Mouse (Mus musculus): ENCODE measurements around the gene Zfp697. TPM values are rescaled to one million over a fixed set of nuclear protein-coding genes. Genes with fewer than 3 reads are reported as not detected.

Zfp697 gene
- total RNA-seq, 2 experiments from 2014 or later: 32.1 to 38.1 TPM

GRCm38 (mm10) chr3:98764155-98764554 lies 381.9 kb downstream of the Zfp697 start:
- intact Hi-C loops (cut with DNase I): loop anchor here (5.0 kb wide), 1 partner anchor 42 kb away; the partner anchor contains the start of gene Hsd3b2
- DNase-seq (ENCODE audit: low spot score in 2 of 2): no peak

- DNase-seq (ENCODE audit: low spot score in 2 of 2): no peak
- intact Hi-C loops (cut with DNase I): no loop called here
Measured at GRCm38 (mm10) chr3:98780921-98781320, 398.7 kb downstream of the Zfp697 start.

- DNase-seq (ENCODE audit: low spot score in 2 of 2): no peak
- intact Hi-C loops (cut with DNase I): no loop called here
Measured at GRCm38 (mm10) chr3:98782181-98782868, 400.1 kb downstream of the Zfp697 start.

GRCm38 (mm10) chr3:98786551-98786950 lies 404.3 kb downstream of the Zfp697 start:
- no peak for DNase-seq (ENCODE audit: low spot score in 2 of 2)
- intact Hi-C loops (cut with DNase I): no loop called here

Other genes with a start within 250 kb of the Zfp697 start
- gene Adam30, start 221.8 kb upstream of the Zfp697 start, total RNA-seq (2021): not detected
- not detected for gene Reg4, start 160.3 kb upstream of the Zfp697 start, total RNA-seq (2021)
- 10 to 100 TPM in 1 of 2 experiments, 1 to 10 TPM in 1; 7.1 to 11.3 TPM for gene Hmgcs2, start 102.0 kb upstream of the Zfp697 start, total RNA-seq (2021)
- gene Phgdh, start 42.5 kb upstream of the Zfp697 start, total RNA-seq (2021): 10 to 100 TPM; 51.1 to 62.0 TPM
- not detected for gene Gm4450, start 74.7 kb downstream of the Zfp697 start, total RNA-seq (2021)
- not detected for gene Hsd3b4, start 128.1 kb downstream of the Zfp697 start, total RNA-seq (2021)
- not detected for gene Gm10681, start 206.3 kb downstream of the Zfp697 start, total RNA-seq (2021)
- not detected for gene Hsd3b5, start 247.8 kb downstream of the Zfp697 start, total RNA-seq (2021)

Measured in left cerebral cortex, postnatal 36 days (tissue).